Mouse (Mus musculus): ENCODE data around the gene Amh.
"Not testable (repeated sequence)": the region's sequence is repeated elsewhere in the genome, so short reads cannot be mapped to it uniquely, and the experiment has no call there.

The Amh gene

GRCm38 (mm10) chr10:80827063-80827869 is 22.2 kb downstream of the Amh start:
- no peak for DNase-seq (ENCODE audit: low spot score in 2 of 2)

DNA sequence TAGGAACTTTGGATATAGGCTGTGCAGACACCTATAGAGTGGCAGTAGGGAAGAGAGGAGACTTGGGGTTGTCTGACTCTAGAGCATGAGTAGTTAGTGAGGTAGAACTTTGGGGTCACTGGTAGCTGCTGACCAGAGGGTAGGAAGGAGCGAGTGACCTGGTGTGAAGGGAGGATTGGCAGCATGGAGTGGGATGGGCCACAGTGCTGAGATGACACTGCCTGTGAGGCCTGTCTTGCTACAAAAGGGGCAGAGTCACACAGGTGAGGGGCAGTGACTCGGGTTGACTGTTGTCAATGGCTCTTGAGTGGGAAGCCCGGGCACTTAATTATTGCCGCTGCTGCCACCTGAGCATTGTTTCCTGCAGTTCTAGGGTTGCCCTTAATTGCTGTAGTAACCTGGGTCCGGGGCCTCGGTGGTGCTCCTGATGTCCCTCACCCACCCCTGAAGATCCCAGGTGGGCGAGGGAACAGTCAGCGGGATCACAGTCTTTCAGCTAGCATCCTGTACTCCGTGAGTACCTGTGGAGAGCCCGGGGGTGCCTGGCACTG is 22.9 kb downstream of the Amh start:
- no peak for DNase-seq (ENCODE audit: low spot score in 2 of 2)

DNA sequence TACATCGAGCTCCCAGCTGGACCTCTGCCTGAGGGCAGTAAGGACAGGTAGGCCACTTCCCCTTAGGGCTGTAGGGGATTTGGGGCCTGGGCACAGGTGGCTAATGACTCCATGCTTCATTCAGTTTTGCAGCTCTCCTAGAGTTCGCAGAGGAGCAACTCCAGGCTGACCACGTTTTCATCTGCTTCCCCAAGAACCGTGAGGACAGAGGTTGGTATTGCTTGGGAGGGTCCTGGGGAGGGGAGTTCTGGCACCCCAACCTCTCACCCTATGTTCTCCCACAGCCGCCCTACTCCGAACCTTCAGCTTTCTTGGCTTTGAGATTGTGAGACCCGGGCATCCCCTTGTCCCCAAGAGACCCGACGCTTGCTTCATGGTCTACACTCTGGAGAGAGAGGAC is 23.5 kb downstream of the Amh start:
- not testable (repeated sequence) for DNase-seq (ENCODE audit: low spot score in 2 of 2)

GRCm38 (mm10) chr10:80829359-80830278 is 24.6 kb downstream of the Amh start:
- DNase-seq (ENCODE audit: low spot score in 2 of 2): no peak

DNA sequence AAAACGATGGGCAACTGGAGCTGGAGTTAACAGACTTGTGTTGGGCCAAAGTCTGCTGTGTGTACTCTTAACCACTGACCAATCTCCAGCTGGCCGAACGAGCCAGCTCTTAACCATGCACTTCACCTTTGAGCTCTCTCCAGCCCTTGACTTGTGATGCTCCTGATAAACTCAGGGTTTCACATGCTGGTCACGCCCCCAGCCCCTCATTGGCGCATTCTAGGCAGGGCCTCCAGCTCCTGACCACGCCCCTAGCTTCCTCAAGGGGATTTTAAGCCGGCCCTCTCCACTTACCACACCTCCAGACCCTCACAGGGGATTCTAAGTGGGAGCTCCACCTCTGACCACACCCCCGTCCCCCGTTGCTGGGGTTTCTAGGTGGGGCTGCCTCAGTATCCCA is 26.1 kb downstream of the Amh start:
- DNase-seq (ENCODE audit: low spot score in 2 of 2): no peak

- DNase-seq (ENCODE audit: low spot score in 2 of 2): no peak
These were observed 27.8 kb downstream of the Amh start for GRCm38 (mm10) chr10:80832818-80833217.

DNA sequence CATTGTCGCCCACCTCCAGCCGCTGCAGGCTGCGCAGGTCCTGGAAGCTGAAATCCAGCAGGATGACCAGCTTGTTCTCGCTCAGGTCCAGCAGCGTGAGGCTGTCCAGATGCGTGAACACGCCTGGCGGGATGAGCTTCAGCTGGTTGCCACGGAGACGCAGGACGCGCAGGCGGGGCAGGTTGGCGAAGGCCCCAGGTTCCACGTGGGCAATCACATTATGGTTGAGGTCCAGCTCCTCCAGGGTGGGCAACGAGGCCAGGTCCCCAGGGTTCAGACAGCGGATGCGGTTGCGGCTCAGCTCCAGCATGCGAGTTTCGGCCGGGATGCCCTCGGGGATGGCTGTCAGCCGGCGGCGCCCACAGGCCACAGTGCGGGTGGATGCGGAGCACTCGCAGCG is 30.6 kb downstream of the Amh start:
- DNase-seq (ENCODE audit: low spot score in 2 of 2): no peak

DNA sequence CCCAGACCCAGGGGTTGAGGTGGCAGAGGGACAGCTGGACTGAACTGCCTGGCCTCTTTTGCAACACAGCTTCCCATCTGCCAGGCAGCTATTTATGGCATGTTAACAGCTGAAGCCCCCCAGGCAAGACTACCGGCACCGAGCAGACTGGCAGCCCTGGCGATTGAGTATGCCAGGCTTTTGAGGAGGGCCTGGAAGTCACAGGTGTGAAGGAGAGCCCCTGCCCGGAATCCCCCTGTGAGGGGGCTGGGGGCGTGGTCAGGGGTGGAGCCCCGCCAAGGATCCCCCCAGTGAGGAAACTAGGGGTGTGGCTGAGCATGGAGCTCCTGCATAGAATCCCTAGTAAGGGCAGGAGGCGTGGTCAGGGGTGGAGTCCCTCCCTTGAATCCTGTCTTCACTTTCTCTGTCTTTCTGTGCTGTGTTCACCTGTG is 31.9 kb downstream of the Amh start:
- no peak for DNase-seq (ENCODE audit: low spot score in 2 of 2)

GRCm38 (mm10) chr10:80837827-80838226 is 32.8 kb downstream of the Amh start:
- DNase-seq (ENCODE audit: low spot score in 2 of 2): no peak

GRCm38 (mm10) chr10:80838346-80838912 is 33.4 kb downstream of the Amh start:
- no peak for DNase-seq (ENCODE audit: low spot score in 2 of 2)

GRCm38 (mm10) chr10:80839848-80840247 is 34.8 kb downstream of the Amh start:
- no peak for DNase-seq (ENCODE audit: low spot score in 2 of 2)

GRCm38 (mm10) chr10:80841685-80842084 is 36.6 kb downstream of the Amh start:
- DNase-seq (ENCODE audit: low spot score in 2 of 2): no peak

DNA sequence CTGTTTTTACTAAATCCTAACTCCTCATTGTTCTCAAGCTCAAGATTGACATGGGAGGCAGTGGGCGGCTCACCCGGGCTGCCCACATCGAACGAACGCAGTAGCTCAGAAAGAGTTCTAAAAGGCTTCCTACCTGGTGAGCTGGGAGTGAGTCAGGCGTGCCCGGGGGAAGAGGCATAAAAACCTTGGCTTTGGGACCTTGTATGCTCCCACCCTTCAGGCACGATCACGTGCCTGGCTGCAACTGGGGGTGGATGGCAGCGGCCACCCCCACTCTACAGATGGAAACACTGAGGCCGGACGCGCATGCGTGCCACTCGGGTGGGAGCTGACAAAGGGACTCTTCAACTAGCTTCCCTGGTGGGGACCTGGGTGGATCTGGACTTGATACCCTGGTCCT is 37.3 kb downstream of the Amh start:
- DNase-seq (ENCODE audit: low spot score in 2 of 2): peak; percentile 51 to 66

DNA sequence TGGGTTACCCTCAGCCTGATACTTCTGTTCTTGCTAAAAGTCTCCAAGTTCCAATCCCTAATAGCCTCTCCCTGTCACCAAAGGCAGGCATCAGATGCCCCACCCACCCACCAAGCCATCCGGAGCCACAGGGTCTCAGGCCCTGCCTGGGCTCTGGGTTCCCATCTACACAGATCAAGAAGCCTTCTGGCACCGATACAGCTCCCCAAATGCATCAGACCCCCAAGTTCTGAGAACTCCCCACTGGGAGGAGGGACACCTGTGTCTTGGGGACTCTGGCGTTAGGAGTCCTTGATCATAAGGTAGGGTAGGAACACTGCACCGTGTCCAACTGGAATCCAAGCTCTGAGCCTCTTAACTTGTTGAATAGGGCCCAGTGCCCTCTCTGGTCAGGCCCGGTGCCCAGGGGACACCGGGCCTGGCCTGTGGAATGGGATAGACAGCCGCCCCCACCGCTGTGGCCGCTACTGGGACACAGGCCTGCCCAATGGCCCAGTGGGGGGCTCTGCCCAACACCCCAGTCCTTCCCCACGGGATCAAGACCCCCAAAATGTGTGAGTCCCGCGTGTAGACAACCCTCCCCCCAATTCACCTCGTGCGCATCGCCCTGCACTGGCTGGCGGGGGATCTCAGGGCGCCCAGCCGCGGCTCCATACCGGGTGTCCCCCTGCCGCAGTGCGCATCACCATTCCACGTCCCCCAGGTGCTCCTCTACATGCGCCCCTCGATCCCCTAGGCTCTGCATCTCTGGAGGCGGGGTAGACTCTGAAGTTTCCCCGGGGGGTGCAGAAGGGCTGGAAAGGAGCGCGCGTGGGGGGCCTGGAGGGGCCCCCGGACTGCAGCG is 38.3 kb downstream of the Amh start:
- DNase-seq (ENCODE audit: low spot score in 2 of 2): no peak

DNA sequence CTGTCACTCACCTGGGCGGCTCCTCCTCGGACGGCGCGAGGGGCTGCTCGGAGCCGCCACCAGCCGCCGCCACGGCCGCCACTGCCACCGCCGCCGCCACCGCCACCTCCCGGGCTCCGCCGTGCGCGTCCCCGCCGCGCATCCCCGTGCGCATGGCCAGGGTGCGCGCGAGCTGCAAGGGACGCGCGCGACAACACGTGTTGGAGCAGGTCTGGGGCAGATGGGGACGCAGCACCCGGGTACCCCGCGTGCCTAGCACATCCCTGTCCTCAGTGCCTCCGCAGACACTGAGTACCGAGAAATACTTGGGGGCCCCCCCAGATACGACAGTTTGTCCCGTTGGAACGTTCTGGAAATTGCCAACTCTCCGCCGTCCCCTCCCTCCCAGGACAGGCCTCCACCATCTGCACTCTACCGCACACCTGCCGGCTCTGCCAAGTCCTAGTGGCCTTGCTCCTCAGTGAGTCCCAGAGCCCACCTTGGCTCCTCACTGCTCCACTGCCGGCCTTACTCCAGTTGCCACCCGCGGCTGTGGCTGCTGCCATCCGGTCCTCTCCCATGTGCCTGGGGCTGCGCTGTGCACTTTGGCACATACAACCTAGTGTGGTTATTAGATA is 39.0 kb downstream of the Amh start, which contains the start of gene Lingo3:
Gene Lingo3 (minus strand): TSS at position 109 of the 617 bp plus-strand sequence.
- peak; percentile 47 to 48 for DNase-seq (ENCODE audit: low spot score in 2 of 2)

DNA sequence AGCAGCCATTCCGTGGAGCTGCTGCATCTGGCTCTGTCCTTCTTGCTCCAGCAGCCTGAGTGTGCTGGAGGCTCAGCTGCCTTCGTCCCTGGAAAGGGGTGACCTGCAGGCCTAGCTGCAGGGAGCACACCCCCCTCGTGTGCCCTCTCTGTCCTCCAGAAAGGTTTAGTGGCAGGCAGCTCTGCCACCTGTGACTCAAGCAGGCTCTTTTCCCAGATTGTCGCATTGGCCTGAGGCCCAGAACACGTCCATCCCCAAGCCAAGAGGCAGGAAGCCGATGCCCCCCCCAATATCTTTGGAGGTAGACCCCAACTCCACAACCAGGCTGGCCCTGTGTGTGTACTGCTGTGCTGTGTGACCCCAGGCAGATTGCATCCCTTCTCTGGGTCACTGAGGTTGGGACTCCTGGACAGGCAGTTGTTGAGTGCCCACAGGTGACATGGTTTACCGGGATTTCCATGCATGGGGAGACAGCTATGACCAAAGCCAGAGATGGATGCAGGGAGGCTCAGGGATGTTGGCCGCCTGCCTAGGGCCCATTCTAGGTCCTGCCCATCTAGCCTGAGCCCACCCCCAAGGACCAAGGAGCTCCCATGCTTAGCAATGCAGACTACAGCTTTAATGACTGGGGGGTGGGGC is 40.1 kb downstream of the Amh start:
- DNase-seq (ENCODE audit: low spot score in 2 of 2): no peak

- peak; percentile 58 to 61 for DNase-seq (ENCODE audit: low spot score in 2 of 2)
These were observed 40.7 kb downstream of the Amh start for GRCm38 (mm10) chr10:80845732-80846131.

DNA sequence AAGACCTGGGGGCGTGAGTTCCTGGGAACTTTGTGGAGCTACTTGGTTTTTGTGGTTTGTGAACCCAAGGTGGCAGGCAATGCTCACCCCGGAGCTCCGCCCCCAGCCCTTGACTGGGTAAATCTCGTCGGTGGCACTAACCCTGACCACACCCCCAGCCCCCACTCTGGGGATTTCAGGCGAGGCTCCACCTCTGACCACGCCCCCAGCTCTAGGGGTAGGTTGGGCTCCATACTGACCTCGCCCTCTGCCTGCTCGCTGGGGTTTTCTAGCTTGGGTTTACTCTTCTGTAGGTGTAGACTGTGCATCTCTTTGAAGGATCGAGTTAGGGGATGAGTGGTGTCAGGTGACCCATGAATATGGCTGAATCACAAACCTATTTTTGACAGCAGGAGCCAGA is 43.5 kb downstream of the Amh start:
- no peak for DNase-seq (ENCODE audit: low spot score in 2 of 2)

DNA sequence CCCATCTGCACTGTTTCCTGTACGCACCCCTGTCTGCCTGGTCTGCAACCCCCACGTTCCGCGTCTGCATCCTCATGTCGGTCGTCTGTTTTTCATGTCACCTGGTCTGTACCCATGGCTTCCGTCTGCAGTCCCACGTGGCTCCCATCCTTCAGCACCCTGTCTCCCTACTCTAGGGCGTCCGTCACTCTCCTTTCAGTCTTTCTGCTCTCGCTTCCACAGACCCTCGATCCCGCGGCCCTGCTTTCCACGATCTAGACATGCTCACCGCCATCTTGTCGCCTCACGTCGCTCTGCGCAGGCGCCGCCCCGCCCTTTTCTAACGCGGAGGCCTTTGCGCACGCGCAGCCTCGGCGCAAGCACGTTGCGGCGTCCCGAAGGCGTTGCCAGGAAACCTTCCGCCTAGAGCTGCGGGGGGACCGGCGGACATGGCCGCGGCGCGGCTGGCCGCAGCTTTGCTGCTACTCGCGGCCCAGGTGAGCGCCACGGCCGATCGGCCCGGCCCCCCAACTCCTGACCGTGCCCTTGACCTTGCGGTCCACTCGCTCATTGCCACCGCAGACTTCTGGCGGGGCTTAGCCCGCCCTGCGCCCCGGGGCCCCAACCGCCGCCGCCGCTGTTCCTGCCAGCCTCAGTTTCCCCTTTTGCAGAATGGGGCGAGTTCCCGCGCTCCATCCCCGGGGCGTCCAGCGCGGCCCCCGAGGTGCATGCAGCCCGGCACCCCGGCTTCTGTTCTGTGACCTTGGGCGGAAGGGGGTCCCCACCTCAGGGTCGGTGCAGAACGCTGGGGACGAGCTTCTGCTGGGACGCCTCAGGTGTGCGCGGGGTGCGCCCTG is 50.1 kb downstream of the Amh start, which contains the start of the genes Lsm7 and Sppl2b:
Gene Lsm7 (minus strand): TSS at position 297 of the 836 bp plus-strand sequence.
Gene Sppl2b (plus strand): TSS at position 363 of the 836 bp plus-strand sequence.
- peak; percentile 90 to 94 for DNase-seq (ENCODE audit: low spot score in 2 of 2)

Measured in right cerebral cortex, postnatal 36 days (tissue).